Mouse (Mus musculus): Measurements from ENCODE around the gene Rpgrip1l. TPM values are rescaled to one million over a fixed set of nuclear protein-coding genes. Genes with fewer than 3 reads are reported as not detected.

Rpgrip1l gene
- 30.7 TPM for polyA plus RNA-seq (2014; fragmentation: Illumina TruSeq; extraction: RNeasy Lipid Tissue Mini Kit (QIAGEN cat#74804))

DNA sequence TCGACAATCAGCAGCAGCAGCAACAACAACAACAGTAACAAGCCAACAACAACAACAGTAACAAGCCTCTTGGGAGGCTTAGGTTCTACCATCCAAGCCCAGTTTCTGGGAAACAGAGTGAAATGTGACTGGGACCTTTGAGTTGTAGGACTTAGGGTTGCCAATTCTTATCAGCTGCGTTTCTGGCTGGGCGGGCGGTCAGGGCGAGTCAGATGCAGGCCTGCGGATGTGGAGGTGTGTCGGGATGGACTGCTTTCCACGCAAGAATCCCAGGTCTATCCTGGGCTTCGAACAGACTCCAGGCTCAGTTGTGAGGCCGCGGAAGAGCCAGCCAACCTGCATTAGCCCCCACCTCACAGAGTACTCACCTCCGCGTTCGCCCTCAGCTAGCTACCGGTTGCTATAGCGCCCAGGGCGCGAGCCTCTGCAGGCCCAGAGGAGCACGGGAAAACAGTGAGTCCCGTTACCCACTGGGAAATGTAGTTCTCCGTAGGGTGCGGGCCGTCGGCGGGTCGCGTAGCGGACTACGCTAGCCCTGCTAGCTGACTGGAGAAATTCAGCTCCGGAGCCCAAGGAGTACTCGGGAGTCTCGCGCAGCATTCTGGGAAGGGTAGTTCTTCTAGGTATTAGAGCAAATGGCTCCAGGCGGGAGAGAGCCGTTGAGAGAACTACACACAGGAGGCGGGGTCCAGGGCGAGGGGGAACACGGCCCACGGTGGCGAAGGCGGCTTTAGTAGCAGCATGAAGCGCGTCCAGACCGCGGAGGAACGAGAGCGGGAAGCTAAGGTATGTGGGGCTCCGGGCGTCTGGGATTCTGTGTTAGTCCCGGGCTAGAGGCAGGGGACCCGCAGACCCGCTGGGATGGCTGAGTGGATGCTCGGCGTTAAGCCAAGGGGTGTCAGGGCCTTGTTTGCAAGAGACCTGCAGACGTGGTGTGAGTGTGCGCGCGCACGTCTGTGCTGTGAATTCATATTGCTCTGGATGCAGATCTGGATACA lies at the start of gene Rpgrip1l, which contains the start of gene Fto:
Gene Rpgrip1l, minus strand, starts transcription at position 428 of the 998 bp plus-strand sequence.
Gene Fto, plus strand, starts transcription at position 691 of the 998 bp plus-strand sequence.

DNA sequence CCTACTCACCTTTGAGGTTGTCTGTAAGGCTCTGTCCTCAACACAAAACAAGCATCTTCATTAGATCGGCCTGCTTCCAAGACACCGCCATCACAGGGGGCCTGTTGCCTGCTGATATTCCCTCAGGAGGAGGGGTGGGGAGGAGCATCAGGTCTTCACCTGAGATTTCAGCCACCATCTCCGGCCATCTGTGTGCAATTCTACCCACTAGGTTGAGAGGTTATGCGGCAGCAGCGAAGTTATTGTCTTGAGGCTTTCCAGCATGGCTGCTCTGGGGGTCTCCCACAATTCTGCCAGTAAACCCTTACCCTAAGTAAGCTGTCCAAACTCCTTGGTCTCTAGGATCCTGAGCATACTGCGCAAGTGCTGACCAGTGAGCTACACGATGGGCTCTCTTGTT lies 113.2 kb downstream of the Rpgrip1l start, which contains the start of gene Aktip:
Gene Aktip, minus strand, starts transcription at position 101 of the 400 bp plus-strand sequence.

Other genes with a start within 250 kb of the Rpgrip1l start
- 71.8 TPM for gene Rbl2, start 243.2 kb downstream of the Rpgrip1l start, polyA plus RNA-seq (2014; fragmentation: Illumina TruSeq; extraction: RNeasy Lipid Tissue Mini Kit (QIAGEN cat#74804))
- 55.0 TPM for gene Aktip, start 113.3 kb downstream of the Rpgrip1l start, polyA plus RNA-seq (2014; fragmentation: Illumina TruSeq; extraction: RNeasy Lipid Tissue Mini Kit (QIAGEN cat#74804))
- gene Fto, start 263 bp upstream of the Rpgrip1l start, polyA plus RNA-seq (2014; fragmentation: Illumina TruSeq; extraction: RNeasy Lipid Tissue Mini Kit (QIAGEN cat#74804)): 67.0 TPM

All from ovary, adult 10 weeks (tissue).